Mouse (Mus musculus) cerebellum, adult 8-10 months (tissue): ENCODE data around the gene Lrba.

Experiments
- DNase-seq: peaks from one replicate; pipeline ENCODE4 v3.0.0; 2022

Gene Lrba

GRCm38 (mm10) chr3:86561396-86561795 lies 336.9 kb downstream of the Lrba start:
- no peak for DNase-seq

- DNase-seq: no peak
Measured at GRCm38 (mm10) chr3:86567312-86567711, 342.8 kb downstream of the Lrba start.

GRCm38 (mm10) chr3:86571518-86571917 lies 347.0 kb downstream of the Lrba start:
- no peak for DNase-seq

DNA sequence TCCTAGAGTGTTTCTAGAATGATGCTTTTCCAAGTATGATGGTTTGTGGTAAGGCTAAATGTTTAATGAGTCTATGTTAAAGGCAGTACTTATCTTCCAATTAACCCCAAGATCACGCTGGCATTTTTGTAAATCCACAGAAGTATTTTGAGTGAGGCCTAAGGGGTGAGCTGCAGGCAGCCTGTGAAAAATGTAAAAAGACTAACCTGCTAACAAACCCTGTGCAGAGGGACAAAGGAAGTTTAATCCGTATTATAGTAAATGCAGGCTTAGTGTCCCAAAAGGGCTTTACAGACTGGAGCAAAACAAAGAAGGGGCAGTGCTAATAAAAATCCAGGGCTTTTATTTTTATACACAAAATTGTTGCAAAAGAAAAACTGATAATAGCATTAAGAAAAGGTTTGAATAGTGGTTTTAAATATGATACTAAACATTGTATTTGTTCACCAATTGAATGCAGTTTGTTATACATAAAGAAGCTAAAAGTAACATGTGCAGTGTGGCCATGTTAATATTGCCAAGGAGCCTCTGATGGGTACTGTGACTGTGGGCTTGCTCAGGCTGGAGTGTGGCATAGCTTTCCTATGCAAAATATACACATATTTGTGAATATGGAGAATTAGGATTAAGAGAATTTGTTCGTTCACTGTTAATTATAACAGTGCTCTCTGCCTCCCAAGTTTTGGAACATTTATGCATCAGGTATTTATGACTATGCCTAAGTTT lies 348.2 kb downstream of the Lrba start:
- DNase-seq: no peak

GRCm38 (mm10) chr3:86575312-86575711 lies 350.8 kb downstream of the Lrba start:
- DNase-seq: no peak

- DNase-seq: no peak
Measured at GRCm38 (mm10) chr3:86602284-86602683, 377.8 kb downstream of the Lrba start.

GRCm38 (mm10) chr3:86605775-86606174 lies 381.3 kb downstream of the Lrba start:
- no peak for DNase-seq

DNA sequence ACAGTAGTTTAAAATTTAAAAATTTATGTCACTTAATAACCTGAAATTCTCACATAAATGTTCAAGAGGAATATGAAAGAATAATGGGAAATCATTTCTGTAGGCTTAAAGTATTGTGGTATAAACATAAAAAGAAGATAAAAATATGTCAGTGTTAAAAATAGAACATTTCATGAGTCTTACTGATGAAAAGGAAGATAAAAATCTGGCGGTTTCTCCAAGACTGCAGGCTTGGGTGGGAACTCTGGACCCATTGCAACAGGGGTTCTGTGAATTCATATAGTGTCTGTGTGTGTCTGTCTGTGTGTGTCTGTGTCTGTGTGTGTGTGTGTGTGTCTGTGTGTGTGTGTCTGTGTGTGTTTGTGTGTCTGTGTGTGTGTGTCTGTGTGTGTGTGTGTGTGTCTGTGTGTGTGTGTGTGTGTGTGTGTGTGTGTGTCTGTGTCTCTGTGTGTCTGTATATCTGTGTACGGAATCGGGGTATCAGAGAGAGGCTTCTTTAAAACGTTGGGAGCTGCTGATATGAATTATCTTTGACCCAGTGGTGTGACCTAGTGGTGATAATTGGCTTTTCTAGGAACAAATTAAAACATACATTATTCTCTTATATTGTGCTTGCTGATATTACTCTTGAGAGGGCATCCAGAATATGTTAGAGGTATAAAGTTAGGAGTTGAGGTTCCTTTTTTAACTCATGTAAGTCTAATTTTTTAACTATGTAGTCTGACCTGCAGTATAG lies 402.7 kb downstream of the Lrba start:
- DNase-seq: no peak

- no peak for DNase-seq
Measured at GRCm38 (mm10) chr3:86629379-86629778, 404.9 kb downstream of the Lrba start.

DNA sequence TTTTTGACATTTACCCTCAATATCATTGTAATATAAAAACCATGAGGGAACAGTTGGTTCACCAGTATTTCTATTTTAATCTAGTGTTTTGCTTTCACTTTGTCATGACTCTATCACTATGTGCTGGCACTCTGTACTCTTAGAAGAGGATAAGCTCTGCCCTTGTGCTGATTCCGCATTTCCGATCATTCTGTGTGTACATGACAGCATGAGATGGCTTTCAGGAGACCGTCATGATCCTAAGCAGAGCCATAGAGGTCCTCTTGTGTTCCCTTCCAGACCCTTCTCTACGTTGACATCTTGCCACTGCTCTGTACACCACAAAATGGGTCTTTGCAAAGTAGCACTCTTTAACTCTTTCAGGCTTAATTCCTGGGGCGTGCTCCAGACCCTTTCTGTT lies 411.0 kb downstream of the Lrba start:
- DNase-seq: no peak

- DNase-seq: no peak
Measured at GRCm38 (mm10) chr3:86635940-86636339, 411.5 kb downstream of the Lrba start.

- DNase-seq: no peak
Measured at GRCm38 (mm10) chr3:86638552-86639348, 414.3 kb downstream of the Lrba start.

DNA sequence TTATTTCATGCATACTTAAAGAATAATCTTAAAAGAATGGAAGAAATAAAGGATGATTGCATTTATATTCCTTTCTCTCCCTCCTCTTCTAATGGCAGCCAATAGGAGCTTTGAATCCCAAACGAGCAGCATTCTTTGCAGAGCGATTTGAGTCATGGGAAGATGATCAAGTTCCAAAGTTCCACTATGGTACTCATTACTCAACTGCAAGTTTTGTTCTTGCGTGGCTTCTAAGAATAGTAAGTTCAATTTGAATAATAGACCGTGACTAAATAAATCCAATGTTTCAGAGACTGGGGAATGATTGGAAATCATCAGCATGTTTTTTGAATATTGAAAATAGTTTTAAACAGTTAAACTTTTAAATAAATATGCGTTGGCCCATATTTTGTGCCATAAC lies 416.9 kb downstream of the Lrba start:
- no peak for DNase-seq

DNA sequence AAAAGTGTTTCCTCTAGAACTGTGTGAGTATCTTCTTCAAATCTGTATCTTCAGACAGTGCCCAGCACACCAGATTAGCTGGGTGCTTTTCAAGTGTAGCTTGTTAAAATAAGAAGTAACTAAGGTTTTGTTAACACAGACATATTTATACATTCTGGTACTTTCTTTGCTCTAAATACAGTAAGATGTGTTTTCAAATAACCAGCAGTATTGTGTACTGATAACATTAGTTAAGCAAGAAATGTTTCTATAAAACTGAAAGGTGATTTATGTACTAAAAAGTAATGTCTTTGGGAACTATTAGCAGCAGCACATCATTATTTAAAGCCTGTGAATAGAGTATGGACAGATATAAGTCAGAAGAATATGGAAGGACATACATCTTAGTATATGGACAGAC lies 417.3 kb downstream of the Lrba start:
- DNase-seq: no peak

GRCm38 (mm10) chr3:86646771-86647170 lies 422.3 kb downstream of the Lrba start:
- DNase-seq: no peak

DNA sequence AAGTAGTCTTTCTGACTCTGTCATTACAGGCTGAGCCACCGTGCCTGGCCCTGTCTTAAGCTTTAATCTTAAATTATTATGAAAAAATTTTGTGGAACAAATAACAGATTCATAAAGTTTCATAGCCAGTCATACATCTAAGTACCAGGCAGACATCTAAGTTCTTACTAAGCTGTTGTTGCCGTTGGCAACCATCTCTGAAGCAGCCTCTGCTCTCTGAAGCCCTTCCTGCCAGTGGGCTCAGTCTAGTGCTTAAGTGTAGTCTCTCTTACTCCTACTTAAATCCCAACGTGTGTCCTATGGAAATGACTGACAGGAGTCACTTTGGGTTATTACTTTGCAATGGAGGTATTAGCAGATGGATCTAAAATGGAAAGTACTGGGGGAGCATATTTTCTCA lies 426.5 kb downstream of the Lrba start:
- no peak for DNase-seq

DNA sequence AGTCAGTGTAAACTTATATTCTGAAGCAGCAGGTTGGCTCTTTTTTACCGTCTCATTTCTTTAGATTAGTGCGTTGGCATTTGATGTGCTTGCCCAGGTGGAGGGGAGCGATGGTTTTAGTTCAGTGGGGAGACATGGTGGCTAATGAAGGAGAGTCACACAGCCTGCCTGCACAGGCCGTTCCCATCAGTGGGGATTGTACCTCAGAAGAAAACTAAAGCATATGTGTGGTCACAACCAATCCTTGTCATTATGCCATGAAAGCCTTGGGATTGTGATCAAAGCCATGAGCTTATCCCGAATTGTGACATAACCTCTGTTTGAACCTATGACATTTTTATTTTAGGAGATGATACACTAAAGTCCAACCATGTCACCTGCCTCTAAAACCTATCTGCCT lies 434.8 kb downstream of the Lrba start:
- no peak for DNase-seq

DNA sequence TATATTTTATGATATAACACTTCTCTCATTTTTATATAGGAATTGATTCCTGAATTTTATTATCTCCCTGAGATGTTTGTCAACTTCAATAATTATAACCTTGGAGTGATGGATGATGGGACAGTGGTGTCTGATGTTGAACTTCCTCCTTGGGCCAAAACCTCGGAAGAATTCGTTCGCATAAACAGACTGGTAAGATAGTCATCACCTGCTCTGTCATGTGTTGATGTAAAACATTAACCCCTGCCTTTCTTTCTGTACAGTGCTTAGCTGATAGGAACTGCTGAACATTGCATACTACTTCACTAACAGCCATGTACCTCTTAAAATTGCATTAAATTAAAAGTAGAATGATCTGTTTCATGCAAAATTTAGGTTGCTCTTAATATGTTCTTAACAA lies 439.9 kb downstream of the Lrba start:
- DNase-seq: no peak

GRCm38 (mm10) chr3:86668146-86668545 lies 443.7 kb downstream of the Lrba start:
- DNase-seq: no peak

DNA sequence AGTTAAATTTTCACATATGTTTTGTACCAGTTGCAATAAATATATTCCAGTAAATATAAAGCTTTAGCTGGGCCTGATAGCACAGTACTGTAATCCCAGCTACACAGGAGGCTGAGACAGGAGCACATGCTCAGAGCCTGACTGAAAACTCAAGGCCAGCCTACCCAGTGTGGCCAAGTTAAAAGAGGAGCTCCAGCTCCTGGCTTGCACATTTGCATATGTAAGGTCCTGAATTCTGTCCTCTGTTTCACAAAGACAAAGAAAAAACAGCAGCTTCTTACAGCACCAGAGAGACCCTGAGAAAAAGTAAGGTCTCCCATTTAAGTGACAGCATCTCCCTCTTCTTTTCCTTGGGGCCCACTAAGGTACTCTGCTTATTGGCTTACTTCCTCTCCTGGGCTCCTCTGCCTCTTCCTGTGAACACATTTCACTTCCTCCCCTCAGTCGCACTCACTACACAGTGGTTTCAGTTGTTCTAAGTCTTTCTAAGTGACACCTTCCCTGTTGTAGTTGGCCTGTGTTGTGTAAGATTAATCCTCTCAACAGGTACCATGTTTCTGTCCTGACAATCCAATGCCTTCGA lies 453.2 kb downstream of the Lrba start:
- no peak for DNase-seq

DNA sequence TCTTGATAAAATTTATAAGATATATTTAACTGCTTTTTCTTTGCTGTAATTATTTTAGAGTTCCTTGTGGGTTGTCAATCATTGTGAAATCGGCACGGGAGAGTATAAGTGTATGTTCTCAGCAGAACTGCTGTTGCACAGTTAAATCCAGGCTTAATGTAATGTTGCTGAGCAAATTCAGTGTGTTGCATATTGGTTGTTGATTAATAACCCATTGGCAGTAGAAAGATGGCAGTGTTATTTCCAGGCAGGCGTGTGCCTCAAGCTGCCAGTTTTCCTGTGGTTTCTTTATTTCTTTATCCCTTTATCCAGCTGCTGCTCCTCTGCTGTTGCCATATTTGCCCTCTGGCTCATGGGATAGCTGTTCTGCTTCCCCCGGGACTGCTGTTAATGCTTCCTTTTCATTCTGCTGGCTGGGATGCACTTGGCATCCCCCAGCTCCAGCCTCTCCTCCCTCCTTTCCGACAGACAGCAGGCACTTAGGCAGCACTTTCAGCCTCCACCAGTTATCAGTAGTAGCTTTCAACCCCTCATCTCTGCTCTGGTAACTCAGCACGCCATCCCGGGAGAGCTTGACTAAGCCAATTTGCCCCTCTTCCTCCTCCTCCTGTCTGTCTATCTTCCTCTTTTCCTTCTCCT lies 463.2 kb downstream of the Lrba start:
- DNase-seq: peak; percentile 19

- no peak for DNase-seq
Measured at GRCm38 (mm10) chr3:86688438-86688837, 464.0 kb downstream of the Lrba start.

DNA sequence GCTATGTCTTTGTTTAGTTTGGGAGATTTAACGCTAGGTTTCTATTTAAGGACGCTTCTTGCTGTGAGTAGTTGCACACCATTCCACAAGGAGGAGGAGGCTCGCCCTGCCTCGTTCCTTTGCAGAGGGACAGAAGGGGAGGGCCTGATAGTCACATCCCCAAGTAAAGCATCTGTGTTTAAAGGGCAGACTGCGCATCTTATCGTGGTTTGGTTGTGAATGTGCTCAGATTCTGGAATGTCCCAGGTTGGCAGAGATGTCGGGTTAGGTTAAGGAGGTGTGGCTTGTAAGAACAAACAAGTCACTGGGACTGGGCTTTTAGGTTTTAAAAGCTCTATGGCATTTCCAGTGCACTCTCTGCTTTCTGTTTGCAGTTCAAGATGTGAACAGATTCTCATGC lies 464.8 kb downstream of the Lrba start:
- peak; percentile 23 for DNase-seq
